Mouse (Mus musculus) liver, postnatal 0 days (tissue): ENCODE results near the gene Dscaml1. TPM values are rescaled to one million over a fixed set of nuclear protein-coding genes. Genes with fewer than 3 reads are reported as not detected.

Experiments
- ATAC-seq: fragments of 200-750 bp; cut with Nextera tagmentation; 2 replicates; pipeline ENCODE4 v1.8.0; 2017; ENCODE audit warnings: mild to moderate bottlenecking, moderate library complexity
- DNase-seq: peaks from one replicate; pipeline ENCODE4 v3.0.0-alpha.2; 2016
- H3K27ac ChIP-seq: fragments of 300-500 bp; sonication (generic); 2 replicates; pipeline ENCODE4 v1.5.1; 2014; ENCODE audit warnings: antibody characterized with exemption, moderate library complexity, mild to moderate bottlenecking, low read depth
- H3K27me3 ChIP-seq: fragments of 300-500 bp; sonication (generic); 2 replicates; pipeline ENCODE4 v1.6.1; 2014; ENCODE audit warnings: low read length, control low read depth, mixed read lengths; ENCODE audit not compliant: insufficient read depth
- H3K36me3 ChIP-seq: fragments of 300-500 bp; sonication (generic); replicated peaks from 2 replicates; pipeline ENCODE4 v1.6.1; 2014; ENCODE audit warnings: mild to moderate bottlenecking, control low read depth, low read length, moderate library complexity, mixed read lengths; ENCODE audit not compliant: insufficient read depth
- H3K4me1 ChIP-seq: fragments of 300-500 bp; sonication (generic); 2 replicates; pipeline ENCODE4 v1.6.1; 2014; ENCODE audit warnings: antibody characterized with exemption, mild to moderate bottlenecking, control low read depth; ENCODE audit not compliant: insufficient read depth
- H3K4me2 ChIP-seq: fragments of 300-500 bp; sonication (generic); 2 replicates; pipeline ENCODE4 v1.6.1; 2014; ENCODE audit warnings: low read depth, mild to moderate bottlenecking, low read length, moderate library complexity, mixed read lengths
- H3K4me3 ChIP-seq: fragments of 300-500 bp; sonication (generic); 2 replicates; pipeline ENCODE4 v1.5.1; 2014; ENCODE audit warnings: low read depth, low read length
- H3K9ac ChIP-seq: fragments of 300-500 bp; sonication (generic); replicated peaks from 2 replicates; pipeline ENCODE4 v1.6.1; 2014; ENCODE audit warnings: mild to moderate bottlenecking, moderate library complexity
- H3K9me3 ChIP-seq: fragments of 300-500 bp; sonication (generic); 2 replicates; pipeline ENCODE4 v1.6.1; 2016; ENCODE audit warnings: mild to moderate bottlenecking, control low read depth, low read length, mixed read lengths
- CTCF ChIP-seq: sonication (generic); IDR thresholded peaks from 2 replicates; pipeline ENCODE4 v1.5.1; 2016; ENCODE audit warnings: antibody characterized with exemption, low read depth
- EP300 ChIP-seq: IDR thresholded peaks from 2 replicates; pipeline ENCODE4 v1.6.1; 2016; ENCODE audit warnings: antibody characterized with exemption, low read depth, mild to moderate bottlenecking
- WGBS: fragments of 180-500 bp; shearing (Covaris S2); extraction: QIAGEN DNeasy Blood & Tissue Kit; methylation state at CpG from one replicate; pipeline ENCODE4 v1.1.7; 2014; ENCODE audit not compliant: insufficient replicate concordance; 5-methylcytosine and 5-hydroxymethylcytosine counted together
- polyA plus RNA-seq: library from polyadenylated mRNA; unstranded; fragments of >200 nt; fragmentation: Nextera tagmentation; extraction: Ambion mirVana; gene quantifications from 2 replicates; pipeline ENCODE4 v1.2.1, GENCODE M21; 2015

The Dscaml1 gene
- polyA plus RNA-seq, 1 experiment from 2014 or later: not detected

- Histone ChIP-seq H3K9me3 (no peaks in the 10 kb centered on the region), H3K27me3 (no peaks in the 10 kb centered on the region), H3K4me2 (no peak overlapping the region), H3K4me3 (no peak overlapping the region), H3K27ac (no peak overlapping the region), H3K9ac (no peak overlapping the region), H3K36me3 (no peaks in the 10 kb centered on the region), H3K4me1 (peaks cover 3% of the 10 kb centered on the region; the same call in 1 of the 2 replicates)
- no peak for ATAC-seq
- TF ChIP-seq CTCF (no peak), EP300 (no peak)
- DNase-seq: peak; percentile 32
- WGBS: 35% methylated on average over 12 of the region's 12 CpGs
Measured at GRCm38 (mm10) chr9:45677236-45677781, 250.9 kb downstream of the Dscaml1 start.

- Histone ChIP-seq H3K4me1 (peaks cover 3% of the 10 kb centered on the region; the same call in 1 of the 2 replicates), H3K36me3 (no peaks in the 10 kb centered on the region), H3K4me2 (no peak overlapping the region), H3K27me3 (no peaks in the 10 kb centered on the region), H3K27ac (no peak overlapping the region), H3K4me3 (no peak overlapping the region), H3K9ac (no peak overlapping the region), H3K9me3 (no peaks in the 10 kb centered on the region)
- 62% methylated on average over 8 of the region's 8 CpGs for WGBS
- TF ChIP-seq CTCF: no peak
- no peak for TF ChIP-seq EP300
- DNase-seq: no peak
- ATAC-seq: no peak
Measured at GRCm38 (mm10) chr9:45677952-45678663, 251.7 kb downstream of the Dscaml1 start.

- Histone ChIP-seq H3K4me3 (no peak overlapping the region), H3K27ac (no peak overlapping the region), H3K27me3 (no peaks in the 10 kb centered on the region), H3K36me3 (no peaks in the 10 kb centered on the region), H3K9me3 (no peaks in the 10 kb centered on the region), H3K9ac (no peak overlapping the region), H3K4me2 (no peak overlapping the region), H3K4me1 (peaks cover 3% of the 10 kb centered on the region; the same call in 1 of the 2 replicates)
- no peak for DNase-seq
- 59% methylated on average over 4 of the region's 4 CpGs for WGBS
- no peak for ATAC-seq
- TF ChIP-seq CTCF: no peak
- no peak for TF ChIP-seq EP300
Measured at GRCm38 (mm10) chr9:45678664-45679026, 252.2 kb downstream of the Dscaml1 start.

GRCm38 (mm10) chr9:45682461-45682998 is 256.1 kb downstream of the Dscaml1 start:
- 59% methylated on average over 11 of the region's 11 CpGs for WGBS
- Histone ChIP-seq H3K9ac (no peak overlapping the region), H3K4me2 (no peak overlapping the region), H3K27me3 (no peaks in the 10 kb centered on the region), H3K36me3 (no peaks in the 10 kb centered on the region), H3K4me3 (no peak overlapping the region), H3K9me3 (no peaks in the 10 kb centered on the region), H3K27ac (no peak overlapping the region), H3K4me1 (no peaks in the 10 kb centered on the region)
- ATAC-seq: no peak
- TF ChIP-seq CTCF (no peak), EP300 (no peak)
- DNase-seq: no peak

- H3K27ac ChIP-seq: no peak overlapping the region
- TF ChIP-seq CTCF (no peak), EP300 (no peak)
- WGBS: 36% methylated on average over 10 of the region's 10 CpGs
Measured at GRCm38 (mm10) chr9:45693424-45694237, 267.2 kb downstream of the Dscaml1 start.

GRCm38 (mm10) chr9:45694256-45694655 is 267.8 kb downstream of the Dscaml1 start:
- Histone ChIP-seq H3K4me2 (no peak overlapping the region), H3K36me3 (no peaks in the 10 kb centered on the region), H3K27ac (no peak overlapping the region), H3K9me3 (no peaks in the 10 kb centered on the region), H3K4me1 (peaks cover 9% of the 10 kb centered on the region; the same call in 1 of the 2 replicates), H3K27me3 (no peaks in the 10 kb centered on the region), H3K9ac (no peak overlapping the region), H3K4me3 (no peak overlapping the region)
- ATAC-seq (no peak), DNase-seq (no peak)
- TF ChIP-seq CTCF (no peak), EP300 (no peak)
- 27% methylated on average over 2 of the region's 2 CpGs for WGBS

More at GRCm38 (mm10) chr9:45693424-45694237, 267.2 kb downstream of the Dscaml1 start:
- Histone ChIP-seq H3K36me3 (no peaks in the 10 kb centered on the region), H3K9ac (no peak overlapping the region), H3K4me3 (no peak overlapping the region), H3K27me3 (no peaks in the 10 kb centered on the region), H3K4me1 (peaks cover 9% of the 10 kb centered on the region; the same call in 1 of the 2 replicates), H3K4me2 (no peak overlapping the region), H3K9me3 (no peaks in the 10 kb centered on the region)
- ATAC-seq (no peak), DNase-seq (no peak)
